Mouse (Mus musculus): ENCODE data around the gene Nr6a1.

Nr6a1 gene

GRCm38 (mm10) chr2:38782731-38783130 lies 144.8 kb downstream of the Nr6a1 start:
- DNase-seq (ENCODE audit: low spot score): no peak

- no peak for DNase-seq (ENCODE audit: low spot score)
These were observed 145.4 kb downstream of the Nr6a1 start for GRCm38 (mm10) chr2:38781945-38782720.

- DNase-seq (ENCODE audit: low spot score): no peak
These were observed 147.5 kb downstream of the Nr6a1 start for GRCm38 (mm10) chr2:38779939-38780338.

- no peak for DNase-seq (ENCODE audit: low spot score)
These were observed 150.2 kb downstream of the Nr6a1 start for GRCm38 (mm10) chr2:38777326-38777725.

GRCm38 (mm10) chr2:38774936-38775335 lies 152.6 kb downstream of the Nr6a1 start:
- DNase-seq (ENCODE audit: low spot score): no peak

- DNase-seq (ENCODE audit: low spot score): no peak
These were observed 156.1 kb downstream of the Nr6a1 start for GRCm38 (mm10) chr2:38771478-38771797.

- DNase-seq (ENCODE audit: low spot score): no peak
These were observed 156.6 kb downstream of the Nr6a1 start for GRCm38 (mm10) chr2:38770772-38771477.

- DNase-seq (ENCODE audit: low spot score): no peak
These were observed 160.1 kb downstream of the Nr6a1 start for GRCm38 (mm10) chr2:38767177-38767931.

- DNase-seq (ENCODE audit: low spot score): no peak
These were observed 187.6 kb downstream of the Nr6a1 start for GRCm38 (mm10) chr2:38739847-38740246.

GRCm38 (mm10) chr2:38739410-38739809 lies 188.1 kb downstream of the Nr6a1 start:
- peak; percentile 30 for DNase-seq (ENCODE audit: low spot score)

GRCm38 (mm10) chr2:38738601-38739301 lies 188.7 kb downstream of the Nr6a1 start:
- no peak for DNase-seq (ENCODE audit: low spot score)

- DNase-seq (ENCODE audit: low spot score): no peak
These were observed 191.7 kb downstream of the Nr6a1 start for GRCm38 (mm10) chr2:38735740-38736139.

GRCm38 (mm10) chr2:38734721-38735120 lies 192.8 kb downstream of the Nr6a1 start:
- DNase-seq (ENCODE audit: low spot score): no peak

GRCm38 (mm10) chr2:38730331-38730827 lies 197.1 kb downstream of the Nr6a1 start:
- DNase-seq (ENCODE audit: low spot score): no peak

GRCm38 (mm10) chr2:38725427-38725826 lies 202.1 kb downstream of the Nr6a1 start:
- DNase-seq (ENCODE audit: low spot score): no peak

- DNase-seq (ENCODE audit: low spot score): no peak
These were observed 204.1 kb downstream of the Nr6a1 start for GRCm38 (mm10) chr2:38723378-38723777.

GRCm38 (mm10) chr2:38722076-38722475 lies 205.4 kb downstream of the Nr6a1 start:
- no peak for DNase-seq (ENCODE audit: low spot score)

- no peak for DNase-seq (ENCODE audit: low spot score)
These were observed 206.8 kb downstream of the Nr6a1 start for GRCm38 (mm10) chr2:38720661-38721060.

- no peak for DNase-seq (ENCODE audit: low spot score)
These were observed 208.1 kb downstream of the Nr6a1 start for GRCm38 (mm10) chr2:38719354-38719753.

- no peak for DNase-seq (ENCODE audit: low spot score)
These were observed 208.8 kb downstream of the Nr6a1 start for GRCm38 (mm10) chr2:38718676-38719075.

- DNase-seq (ENCODE audit: low spot score): no peak
These were observed 210.1 kb downstream of the Nr6a1 start for GRCm38 (mm10) chr2:38717436-38717835.

GRCm38 (mm10) chr2:38714324-38714723 lies 213.2 kb downstream of the Nr6a1 start, which contains the start of gene Nr5a1:
Gene Nr5a1, minus strand, starts transcription at chr2:38714542.
- no peak for DNase-seq (ENCODE audit: low spot score)

All from spleen, adult 12 weeks (tissue).